Mouse (Mus musculus): ENCODE data around the gene Olfr777. TPM values are rescaled to one million over a fixed set of nuclear protein-coding genes. Genes with fewer than 3 reads are reported as not detected.

The Olfr777 gene
- polyA plus RNA-seq, 1 experiment from 2014 or later: not detected

GRCm38 (mm10) chr10:129230737-129231136 is 40.5 kb downstream of the Olfr777 start:
- H3K4me3 ChIP-seq (ENCODE audit: low read depth, low read length): no peak overlapping the region
- H3K9me3 ChIP-seq (ENCODE audit: low read length): no peaks in the 10 kb centered on the region
- no peaks in the 10 kb centered on the region for H3K36me3 ChIP-seq (ENCODE audit: insufficient read depth, low read length)
- ATAC-seq (no peak), DNase-seq (ENCODE audit: low spot score) (no peak)
- H3K27ac ChIP-seq (ENCODE audit: low read length): no peak overlapping the region
- TF ChIP-seq CTCF (IDR thresholded peaks at IDR 0.05): no peak
- TF ChIP-seq EP300 (IDR thresholded peaks at IDR 0.05): no peak
- WGBS: 85% methylated on average over 1 of the region's 1 CpGs
- no peak overlapping the region for H3K4me2 ChIP-seq (replicated peaks; ENCODE audit: low read depth, low read length)
- H3K9ac ChIP-seq (replicated peaks; ENCODE audit: low read depth): no peak overlapping the region
- no peaks in the 10 kb centered on the region for H3K27me3 ChIP-seq (replicated peaks; ENCODE audit: insufficient read depth, low read length)
- no peaks in the 10 kb centered on the region for H3K4me1 ChIP-seq (ENCODE audit: insufficient read depth, low read depth, low read length)

Other genes with a start within 250 kb of the Olfr777 start
- gene Olfr764-ps1, start 231.6 kb downstream of the Olfr777 start, polyA plus RNA-seq (2015; fragmentation: Nextera tagmentation; extraction: Ambion mirVana): not detected in 2 replicates
- not detected in 2 replicates for gene Olfr765, start 221.5 kb downstream of the Olfr777 start, polyA plus RNA-seq (2015; fragmentation: Nextera tagmentation; extraction: Ambion mirVana)
- gene Olfr766-ps1, start 202.5 kb downstream of the Olfr777 start, polyA plus RNA-seq (2015; fragmentation: Nextera tagmentation; extraction: Ambion mirVana): not detected in 2 replicates
- gene Olfr767, start 188.6 kb downstream of the Olfr777 start, polyA plus RNA-seq (2015; fragmentation: Nextera tagmentation; extraction: Ambion mirVana): not detected in 2 replicates
- gene Olfr768, start 172.1 kb downstream of the Olfr777 start, polyA plus RNA-seq (2015; fragmentation: Nextera tagmentation; extraction: Ambion mirVana): not detected in 2 replicates
- not detected in 2 replicates for gene Olfr769, start 153.6 kb downstream of the Olfr777 start, polyA plus RNA-seq (2015; fragmentation: Nextera tagmentation; extraction: Ambion mirVana)
- gene Olfr770, start 132.5 kb downstream of the Olfr777 start, polyA plus RNA-seq (2015; fragmentation: Nextera tagmentation; extraction: Ambion mirVana): not detected in 2 replicates
- gene Olfr771, start 106.7 kb downstream of the Olfr777 start, polyA plus RNA-seq (2015; fragmentation: Nextera tagmentation; extraction: Ambion mirVana): not detected in 2 replicates
- not detected in 2 replicates for gene Olfr772, start 93.6 kb downstream of the Olfr777 start, polyA plus RNA-seq (2015; fragmentation: Nextera tagmentation; extraction: Ambion mirVana)
- gene Olfr773, start 84.1 kb downstream of the Olfr777 start, polyA plus RNA-seq (2015; fragmentation: Nextera tagmentation; extraction: Ambion mirVana): not detected in 2 replicates
- gene Olfr774, start 35.3 kb downstream of the Olfr777 start, polyA plus RNA-seq (2015; fragmentation: Nextera tagmentation; extraction: Ambion mirVana): not detected in 2 replicates
- not detected in 2 replicates for gene Olfr775, start 23.1 kb downstream of the Olfr777 start, polyA plus RNA-seq (2015; fragmentation: Nextera tagmentation; extraction: Ambion mirVana)
- not detected in 2 replicates for gene Olfr776, start 12.4 kb downstream of the Olfr777 start, polyA plus RNA-seq (2015; fragmentation: Nextera tagmentation; extraction: Ambion mirVana)
- gene Olfr780, start 46.6 kb upstream of the Olfr777 start, polyA plus RNA-seq (2015; fragmentation: Nextera tagmentation; extraction: Ambion mirVana): not detected in 2 replicates
- not detected in 2 replicates for gene Olfr781, start 57.4 kb upstream of the Olfr777 start, polyA plus RNA-seq (2015; fragmentation: Nextera tagmentation; extraction: Ambion mirVana)
- gene Olfr782, start 77.4 kb upstream of the Olfr777 start, polyA plus RNA-seq (2015; fragmentation: Nextera tagmentation; extraction: Ambion mirVana): not detected in 2 replicates
- gene Olfr784, start 112.6 kb upstream of the Olfr777 start, polyA plus RNA-seq (2015; fragmentation: Nextera tagmentation; extraction: Ambion mirVana): not detected in 2 replicates
- gene Olfr785, start 133.9 kb upstream of the Olfr777 start, polyA plus RNA-seq (2015; fragmentation: Nextera tagmentation; extraction: Ambion mirVana): not detected in 2 replicates
- not detected in 2 replicates for gene Olfr786, start 155.8 kb upstream of the Olfr777 start, polyA plus RNA-seq (2015; fragmentation: Nextera tagmentation; extraction: Ambion mirVana)
- gene Olfr787, start 190.4 kb upstream of the Olfr777 start, polyA plus RNA-seq (2015; fragmentation: Nextera tagmentation; extraction: Ambion mirVana): not detected in 2 replicates
- not detected in 2 replicates for gene Olfr788, start 199.5 kb upstream of the Olfr777 start, polyA plus RNA-seq (2015; fragmentation: Nextera tagmentation; extraction: Ambion mirVana)
- not detected in 2 replicates for gene Olfr789, start 213.3 kb upstream of the Olfr777 start, polyA plus RNA-seq (2015; fragmentation: Nextera tagmentation; extraction: Ambion mirVana)
- gene Olfr790, start 227.0 kb upstream of the Olfr777 start, polyA plus RNA-seq (2015; fragmentation: Nextera tagmentation; extraction: Ambion mirVana): not detected in 2 replicates

Measured in lung, postnatal 0 days (tissue).